Mouse (Mus musculus) MEL (cell line): ENCODE measurements at regions not wholly inside any gene's neighbourhood (a gene's known extent, or its start where the extent isn't known, plus 50 kb on each side); places are given as distances from the start of the nearest gene placed in this dataset.

Experiments
- DNase-seq: peaks from one replicate; pipeline ENCODE4 v3.0.0; 2011; ENCODE audit warnings: low read depth, low spot score
- H3K27ac ChIP-seq: 2 replicates; pipeline ENCODE4 v1.5.1; 2012; ENCODE audit warnings: low read depth, mild to moderate bottlenecking, control low read depth, low read length, moderate library complexity; ENCODE audit not compliant: control insufficient read depth
- H3K27me3 ChIP-seq, 2 experiments: fragments of 150-350 bp in 1 of 2; sonication (generic) in 1 of 2; 2 replicates each; pipeline ENCODE4 v1.6.1; 2012; ENCODE audit warnings: low read length in 2 of 2, mild to moderate bottlenecking in 2 of 2, improper control_type of control experiment in 1 of 2, moderate library complexity in 1 of 2; ENCODE audit not compliant: insufficient read depth in 2 of 2, control insufficient read depth in 1 of 2
- H3K36me3 ChIP-seq, 2 experiments: 2 replicates each; pipeline ENCODE4 v1.6.1; 2012 to 2014; ENCODE audit warnings: low read length in 2 of 2, improper control_type of control experiment in 1 of 2, inconsistent platforms in 1 of 2, mild to moderate bottlenecking in 1 of 2; ENCODE audit not compliant: insufficient read depth in 2 of 2, control insufficient read depth in 1 of 2
- H3K4me1 ChIP-seq, 2 experiments: fragments of 150-350 bp in 1 of 2; sonication (generic) in 1 of 2; 2 replicates each; pipeline ENCODE4 v1.6.1; 2012; ENCODE audit warnings: low read length in 2 of 2, improper control_type of control experiment in 1 of 2, mild to moderate bottlenecking in 1 of 2; ENCODE audit not compliant: insufficient read depth in 2 of 2, control insufficient read depth in 1 of 2
- H3K4me3 ChIP-seq, 2 experiments: fragments of 150-350 bp in 1 of 2; sonication (generic) in 1 of 2; 2 replicates each; pipeline ENCODE4 v1.5.1; 2012; ENCODE audit warnings: low read depth in 2 of 2, low read length in 2 of 2, mild to moderate bottlenecking in 2 of 2, moderate library complexity in 2 of 2, control low read depth in 1 of 2, improper control_type of control experiment in 1 of 2; ENCODE audit not compliant: control insufficient read depth in 1 of 2, insufficient read depth in 1 of 2
- H3K79me2 ChIP-seq: 2 replicates; pipeline ENCODE4 v1.6.1; 2012; ENCODE audit warnings: mild to moderate bottlenecking, low read length, moderate library complexity; ENCODE audit not compliant: control insufficient read depth, poor library complexity, insufficient read depth
- H3K9ac ChIP-seq: 2 replicates; pipeline ENCODE4 v1.6.1; 2012; ENCODE audit warnings: low read depth, mild to moderate bottlenecking, control low read depth, low read length, moderate library complexity; ENCODE audit not compliant: control insufficient read depth, poor library complexity, severe bottlenecking
- H3K9me3 ChIP-seq: fragments of 150-350 bp; sonication (generic); replicated peaks from 2 replicates; pipeline ENCODE4 v1.6.1; 2012; ENCODE audit warnings: mild to moderate bottlenecking, low read length, improper control_type of control experiment, moderate library complexity; ENCODE audit not compliant: insufficient read depth
- BHLHE40 ChIP-seq: IDR thresholded peaks from 2 replicates; pipeline ENCODE4 v1.6.1; 2012; ENCODE audit warnings: low read depth, mild to moderate bottlenecking, inconsistent platforms, low read length, improper control_type of control experiment, borderline replicate concordance
- CHD1 ChIP-seq: IDR thresholded peaks from 2 replicates; pipeline ENCODE4 v1.6.1; 2012; ENCODE audit warnings: low read depth, mild to moderate bottlenecking, inconsistent platforms, low read length, improper control_type of control experiment
- CTCF ChIP-seq, 3 experiments: IDR thresholded peaks in 2 of 3; conservative IDR thresholded peaks in 1 of 3; 2 replicates each; pipeline ENCODE4 v1.5.1; 2011 to 2012; ENCODE audit warnings: low read length in 3 of 3, low read depth in 2 of 3, mild to moderate bottlenecking in 2 of 3, improper control_type of control experiment in 1 of 3, inconsistent platforms in 1 of 3, mixed read lengths in 1 of 3, moderate library complexity in 1 of 3; ENCODE audit not compliant: control insufficient read depth in 1 of 3, insufficient read depth in 1 of 3, poor library complexity in 1 of 3, severe bottlenecking in 1 of 3
- EP300 ChIP-seq, 2 experiments: IDR thresholded peaks; 2 replicates each; pipeline ENCODE4 v1.6.1; 2011; ENCODE audit warnings: improper control_type of control experiment in 2 of 2, low read length in 2 of 2, low read depth in 1 of 2, mild to moderate bottlenecking in 1 of 2
- ETS1 ChIP-seq: IDR thresholded peaks from 2 replicates; pipeline ENCODE4 v1.6.1; 2012; ENCODE audit warnings: low read depth, mild to moderate bottlenecking, inconsistent platforms, low read length, improper control_type of control experiment, moderate library complexity
- GATA1 ChIP-seq: IDR thresholded peaks from 2 replicates; pipeline ENCODE4 v1.6.1; 2011; ENCODE audit warnings: low read depth, low read length, improper control_type of control experiment
- JUND ChIP-seq: IDR thresholded peaks from 2 replicates; pipeline ENCODE4 v1.6.1; 2011; ENCODE audit warnings: low read depth, mild to moderate bottlenecking, improper control_type of control experiment, low read length
- MYB ChIP-seq: IDR thresholded peaks from 2 replicates; pipeline ENCODE4 v1.6.1; 2011; ENCODE audit warnings: mild to moderate bottlenecking, low read depth, low read length, improper control_type of control experiment
- MYC ChIP-seq: IDR thresholded peaks from 2 replicates; pipeline ENCODE4 v1.6.1; 2011; ENCODE audit warnings: low read depth, mild to moderate bottlenecking, low read length, improper control_type of control experiment, moderate library complexity
- NELFE ChIP-seq: IDR thresholded peaks from 2 replicates; pipeline ENCODE4 v1.6.1; 2011; ENCODE audit warnings: low read depth, low read length, improper control_type of control experiment
- RAD21 ChIP-seq: IDR thresholded peaks from 2 replicates; pipeline ENCODE4 v1.6.1; 2011; ENCODE audit warnings: mild to moderate bottlenecking, low read depth, low read length, improper control_type of control experiment
- RCOR1 ChIP-seq: IDR thresholded peaks from 2 replicates; pipeline ENCODE4 v1.6.1; 2012; ENCODE audit warnings: low read depth, mild to moderate bottlenecking, inconsistent platforms, low read length, improper control_type of control experiment
- SIN3A ChIP-seq: IDR thresholded peaks from 2 replicates; pipeline ENCODE4 v1.6.1; 2012; ENCODE audit warnings: low read length, improper control_type of control experiment, inconsistent platforms
- TAL1 ChIP-seq: IDR thresholded peaks from 2 replicates; pipeline ENCODE4 v1.6.1; 2012; ENCODE audit warnings: mild to moderate bottlenecking, inconsistent platforms, low read length, moderate library complexity, mixed read lengths
- TBP ChIP-seq: IDR thresholded peaks from 2 replicates; pipeline ENCODE4 v1.8.0; 2011; ENCODE audit warnings: low read depth, low read length, improper control_type of control experiment
- TCF12 ChIP-seq: IDR thresholded peaks from 2 replicates; pipeline ENCODE4 v1.6.1; 2014; ENCODE audit warnings: low read depth, mild to moderate bottlenecking, inconsistent platforms, low read length, improper control_type of control experiment, moderate library complexity
- ZMIZ1 ChIP-seq: IDR thresholded peaks from 2 replicates; pipeline ENCODE4 v1.6.1; 2012; ENCODE audit warnings: low read depth, mild to moderate bottlenecking, inconsistent platforms, low read length, improper control_type of control experiment, moderate library complexity
- ZNF384 ChIP-seq: IDR thresholded peaks from 2 replicates; pipeline ENCODE4 v1.6.1; 2012; ENCODE audit warnings: low read depth, mild to moderate bottlenecking, inconsistent platforms, low read length, improper control_type of control experiment

GRCm38 (mm10) chr15:16309678-16310077 lies 418.9 kb upstream of the Cdh9 start:
- Histone ChIP-seq H3K9ac (no peak overlapping the region), H3K79me2 (no peaks in the 10 kb centered on the region), H3K9me3 (no peaks in the 10 kb centered on the region), H3K27me3 (no peaks in the 10 kb centered on the region)
- peak; percentile 28 for DNase-seq
- TF ChIP-seq TAL1 (peak; percentile 34), EP300 (IDR thresholded peaks at IDR 0.05; ENCODE audit: low read depth in 1 of 2, low read length in 2 of 2) (peak in 1 of 2 experiments; percentile 21; a peak in 1 of 4 replicates), TCF12 (0 out of 2 replicates have a peak, but pooled peaks have one; percentile 36), ZNF384 (no peak)
- TF ChIP-seq, all 39 proteins: peak for 3
- Histone ChIP-seq H3K36me3 (peaks cover 0 to 26% of the 10 kb centered on the region in 2 experiments; a peak in 2 of 4 replicates), H3K4me1 (peaks cover 3 to 34% of the 10 kb centered on the region in 2 experiments), H3K4me3 (no peak overlapping the region), H3K27ac (no peak overlapping the region)

- TF ChIP-seq RAD21 (peak; percentile 4; the same call in 1 of the 2 replicates), MYC (peak; percentile 87), ZMIZ1 (no peak; the same call in 1 of the 2 replicates), JUND (peak; percentile 38; the same call in 1 of the 2 replicates), TBP (peak; percentile 59; the same call in 1 of the 2 replicates), CTCF (IDR thresholded peaks at IDR 0.05 in 2 of 3, conservative IDR thresholded peaks at IDR 0.05 in 1 of 3; ENCODE audit: control insufficient read depth in 1 of 3, insufficient read depth in 1 of 3, low read depth in 2 of 3, low read length in 3 of 3, poor library complexity in 1 of 3, severe bottlenecking in 1 of 3) (no peak), EP300 (IDR thresholded peaks at IDR 0.05; ENCODE audit: low read depth in 1 of 2, low read length in 2 of 2) (peak; percentile 100), MYB (peak; percentile 99), RCOR1 (peak; percentile 85), NELFE (no peak), CHD1 (no peak), TCF12 (peak; percentile 99), ETS1 (peak; percentile 94), GATA1 (peak; percentile 99), TAL1 (peak; percentile 89), SIN3A (peak; percentile 87), BHLHE40 (peak; percentile 59; the same call in 1 of the 2 replicates)
- peak overlapping the region; percentile 66 for H3K9ac ChIP-seq
- H3K79me2 ChIP-seq: no peaks in the 10 kb centered on the region
- no peaks in the 10 kb centered on the region for H3K9me3 ChIP-seq
- peaks cover 8 to 41% of the 10 kb centered on the region in 2 experiments for H3K4me1 ChIP-seq
- DNase-seq: peak; percentile 88
- no peaks in the 10 kb centered on the region for H3K27me3 ChIP-seq
- H3K27ac ChIP-seq: peak overlapping the region; percentile 99
- peaks cover 0 to 41% of the 10 kb centered on the region in 2 experiments; a peak in 2 of 4 replicates for H3K36me3 ChIP-seq
- H3K4me3 ChIP-seq: peak overlapping the region in 1 of 2 experiments; percentile 8; a peak in 2 of 4 replicates
Measured at GRCm38 (mm10) chr15:16311956-16312646, 416.5 kb upstream of the Cdh9 start.
